Mouse (Mus musculus) 3134 (cell line): ENCODE data around the gene Usp29.

Source experiments
- DNase-seq: peaks from one replicate; pipeline ENCODE4 v3.0.0-alpha.2; 2011; ENCODE audit warnings: low spot score; ENCODE audit not compliant: insufficient read length; ENCODE audit errors: extremely low read depth

Gene Usp29

DNA sequence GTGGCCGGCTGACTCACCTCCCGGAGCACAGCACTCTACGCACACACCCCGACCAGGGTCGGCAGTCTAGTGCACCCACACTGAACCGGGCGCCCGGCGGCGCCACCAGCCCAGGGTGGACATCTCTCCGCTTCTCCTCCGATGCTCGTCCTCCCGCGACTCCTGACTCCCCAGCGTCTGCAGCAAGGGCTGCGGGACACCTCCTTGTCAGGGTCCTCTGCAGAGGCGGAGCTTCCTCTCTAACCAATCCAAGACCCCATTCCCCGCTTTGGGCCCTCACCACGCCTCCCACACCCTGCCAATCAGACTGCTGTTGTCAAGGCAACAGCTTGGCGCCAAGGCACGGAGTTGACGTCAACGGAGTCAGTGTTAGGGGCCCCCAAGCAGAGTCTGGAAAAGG lies at the start of gene Usp29, which contains the start of gene Peg3:
Gene Usp29, plus strand, starts transcription at position 338 of the 400 bp plus-strand sequence.
Gene Peg3, minus strand, starts transcription at position 191 of the 400 bp plus-strand sequence.
- no peak for DNase-seq

- no peak for DNase-seq
Observed at GRCm38 (mm10) chr7:6685511-6685910, 44.9 kb upstream of the Usp29 start.

DNA sequence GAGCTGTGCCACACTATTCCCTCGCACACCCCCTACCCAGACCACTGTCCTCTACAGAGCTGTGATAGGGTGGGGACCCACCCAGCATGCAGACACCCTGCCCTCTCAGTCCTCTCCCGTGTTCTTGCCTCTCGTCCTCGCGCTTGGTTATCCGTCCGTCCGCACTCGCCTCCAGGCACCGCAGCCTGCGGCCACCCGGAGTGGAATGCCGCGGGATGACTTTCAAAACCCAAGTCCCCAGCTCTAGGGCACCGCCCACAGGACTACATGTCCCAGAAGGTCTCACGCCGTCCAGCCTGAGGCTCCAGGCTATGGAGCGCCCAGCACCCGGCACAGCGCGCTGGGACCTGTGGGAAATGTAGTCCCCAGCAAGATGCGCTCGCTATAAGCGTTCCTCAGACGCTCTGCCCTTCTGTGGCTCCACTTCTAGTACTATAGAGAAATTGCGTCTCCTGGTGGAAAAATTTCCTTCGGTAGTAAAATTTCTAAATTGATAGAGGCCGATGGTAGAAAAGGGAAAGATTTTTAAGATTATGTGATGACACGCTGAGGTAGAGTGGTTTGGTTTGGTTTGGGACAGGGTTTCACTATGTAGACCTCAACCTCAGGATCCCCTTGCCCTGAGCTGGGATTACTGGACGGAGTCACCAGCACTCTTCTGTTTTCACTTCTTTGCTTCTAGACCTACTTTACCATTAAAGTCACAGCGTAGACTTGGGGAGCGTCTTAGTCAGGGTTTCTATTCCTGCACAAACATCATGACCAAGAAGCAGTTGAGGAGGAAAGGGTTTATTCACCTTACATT lies 33.9 kb upstream of the Usp29 start, which contains the start of gene Zim1:
Gene Zim1, minus strand, starts transcription at position 210 of the 805 bp plus-strand sequence.
- DNase-seq = peak; percentile 7

DNA sequence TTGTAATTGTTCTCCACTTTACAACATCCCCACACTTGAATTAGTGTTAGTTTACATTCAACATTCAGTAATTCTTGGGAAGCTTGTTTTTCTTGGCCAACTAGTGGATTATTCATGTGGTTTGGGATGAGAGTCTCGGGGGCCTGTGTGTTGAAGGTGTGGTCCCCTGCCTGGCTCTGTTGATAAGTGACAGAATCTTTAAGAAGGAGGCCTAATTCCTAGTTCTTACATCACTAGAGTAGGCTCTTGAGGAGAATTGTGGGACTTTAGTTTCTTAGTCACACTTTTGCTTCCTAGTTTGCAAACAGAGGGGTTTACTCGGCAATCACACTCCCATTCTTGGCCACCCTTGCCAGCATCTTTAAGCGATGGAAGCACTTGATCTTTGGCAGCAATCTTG lies 31.1 kb upstream of the Usp29 start:
- DNase-seq = no peak

DNA sequence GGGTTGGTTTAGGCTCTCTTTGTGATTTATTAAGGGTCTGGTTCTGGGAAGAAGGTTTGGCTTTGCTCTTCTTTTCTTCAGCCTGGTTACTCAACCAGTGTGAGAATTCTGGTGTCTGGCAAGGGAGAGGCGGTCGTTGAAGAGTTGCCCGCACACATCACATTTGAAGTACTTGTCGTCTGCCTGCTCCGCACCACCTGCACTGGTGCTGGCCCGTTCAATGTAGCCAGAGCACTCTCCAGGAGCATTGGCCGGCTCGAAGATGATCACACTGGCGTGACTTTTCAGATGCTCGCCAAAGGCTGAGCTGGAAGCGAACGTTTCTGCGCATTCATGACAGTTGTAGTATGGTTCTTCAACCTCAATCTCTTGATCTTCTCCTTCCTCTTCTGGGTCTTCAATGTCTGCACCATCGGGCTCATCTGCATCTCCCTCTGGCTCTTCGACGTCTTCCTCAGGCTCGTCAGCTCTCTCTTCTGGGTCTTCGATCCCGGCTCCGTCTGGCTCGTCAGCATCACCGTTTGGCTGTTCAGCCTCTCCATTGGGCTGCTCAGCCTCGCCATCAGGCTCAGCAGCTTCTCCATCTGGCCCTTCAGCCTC lies 22.9 kb upstream of the Usp29 start:
- no peak for DNase-seq

GRCm38 (mm10) chr7:6708451-6709180 lies 21.8 kb upstream of the Usp29 start:
- DNase-seq = no peak

- no peak for DNase-seq
Observed at GRCm38 (mm10) chr7:6709396-6709795, 21.0 kb upstream of the Usp29 start.

DNA sequence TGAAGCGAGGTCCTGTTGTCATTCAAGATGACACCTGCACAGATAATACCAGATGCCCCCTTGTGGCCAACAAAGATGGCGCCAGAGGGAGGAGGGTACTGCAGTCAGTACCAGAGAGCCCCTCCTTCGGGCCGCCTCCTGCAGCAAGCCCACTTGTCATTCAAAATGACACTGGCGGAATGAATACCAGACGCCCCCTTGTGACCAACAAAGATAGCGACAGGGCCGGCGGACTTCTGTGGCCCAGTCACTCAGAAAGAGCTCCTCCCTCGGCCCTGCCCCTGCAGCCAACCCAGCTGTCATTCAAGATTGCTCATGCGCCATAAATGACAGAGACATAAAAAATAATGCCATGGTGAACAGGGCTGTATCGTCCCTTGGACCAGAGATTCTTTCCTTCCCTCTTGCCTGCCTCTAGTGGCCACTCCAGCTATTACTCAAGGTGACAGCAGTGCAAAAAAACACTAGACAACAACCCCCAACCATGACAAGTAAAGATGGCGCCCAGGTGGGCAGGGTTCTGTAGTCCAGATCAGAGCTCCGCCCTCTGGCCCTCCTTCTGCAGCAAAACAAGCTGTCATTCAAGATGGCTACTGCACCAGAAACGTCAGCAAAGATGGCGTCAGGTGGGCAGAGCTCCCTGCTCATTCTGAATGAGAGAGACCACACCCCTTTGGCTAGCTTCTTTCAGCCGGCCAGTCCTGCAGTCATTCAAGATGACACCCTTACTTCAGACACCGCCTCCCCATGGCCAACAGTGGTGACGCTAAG lies 2.8 kb upstream of the Usp29 start:
- no peak for DNase-seq

GRCm38 (mm10) chr7:6728263-6728931 lies 2.0 kb upstream of the Usp29 start:
- no peak for DNase-seq

DNA sequence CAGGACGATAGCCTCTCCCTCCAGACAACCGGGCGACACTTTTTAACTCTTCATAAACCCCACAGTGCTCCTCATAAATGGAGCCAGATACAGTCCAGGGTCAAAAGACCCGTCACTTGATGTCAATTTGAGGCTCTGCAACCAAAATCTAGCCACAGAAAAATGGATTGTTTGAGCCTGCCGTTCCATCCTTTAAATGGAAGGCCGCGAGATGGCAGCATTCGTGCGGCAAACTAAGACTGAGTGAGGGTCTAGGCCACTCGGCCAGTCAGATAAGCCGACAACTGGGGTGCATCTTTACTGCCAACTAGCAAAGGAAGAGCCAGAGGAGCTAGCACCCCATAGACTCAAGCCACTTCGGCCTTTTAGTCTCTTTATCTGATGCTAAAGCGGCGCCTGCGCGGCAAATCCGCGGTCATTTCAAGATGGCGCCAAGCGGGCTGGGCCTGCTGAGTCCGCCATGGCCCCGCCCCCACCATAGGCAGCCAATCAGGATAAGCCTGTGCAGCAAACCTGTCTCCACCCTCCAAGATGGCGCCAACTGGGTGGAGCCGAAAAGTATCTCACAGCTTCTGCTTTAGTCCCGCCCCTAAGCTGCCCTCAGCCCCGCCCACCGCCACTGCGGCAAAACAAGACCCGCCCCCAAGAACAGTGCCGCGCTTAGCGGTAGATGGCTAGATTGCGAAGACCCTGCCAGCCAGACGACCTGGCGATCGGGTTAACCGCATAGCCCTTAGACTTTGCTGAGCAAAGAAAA lies 1.1 kb upstream of the Usp29 start:
- DNase-seq = no peak

GRCm38 (mm10) chr7:6730801-6731200 lies 423 bp downstream of the Usp29 start:
- no peak for DNase-seq

GRCm38 (mm10) chr7:6731373-6731772 lies 995 bp downstream of the Usp29 start:
- DNase-seq = no peak

- no peak for DNase-seq
Observed at GRCm38 (mm10) chr7:6731930-6732329, 1.6 kb downstream of the Usp29 start.

DNA sequence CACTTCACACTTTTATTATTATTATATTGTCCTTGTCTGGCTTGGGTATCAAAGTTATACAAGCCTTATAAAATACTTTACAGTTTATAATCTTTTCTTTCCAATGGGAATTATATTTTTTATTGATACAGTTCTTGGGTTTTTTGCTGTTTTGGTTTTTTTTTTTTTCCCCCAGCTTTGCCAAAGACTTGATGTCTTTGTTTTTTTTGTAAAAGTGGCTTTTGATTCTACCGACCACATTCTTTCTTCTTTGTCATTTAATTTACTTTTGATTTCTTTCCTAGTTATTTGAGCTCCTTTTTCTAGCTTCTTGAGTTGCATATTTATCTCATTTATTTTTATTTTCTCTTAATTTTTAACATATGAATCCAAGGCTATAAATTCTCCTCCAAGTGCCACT lies 5.7 kb downstream of the Usp29 start:
- no peak for DNase-seq

DNA sequence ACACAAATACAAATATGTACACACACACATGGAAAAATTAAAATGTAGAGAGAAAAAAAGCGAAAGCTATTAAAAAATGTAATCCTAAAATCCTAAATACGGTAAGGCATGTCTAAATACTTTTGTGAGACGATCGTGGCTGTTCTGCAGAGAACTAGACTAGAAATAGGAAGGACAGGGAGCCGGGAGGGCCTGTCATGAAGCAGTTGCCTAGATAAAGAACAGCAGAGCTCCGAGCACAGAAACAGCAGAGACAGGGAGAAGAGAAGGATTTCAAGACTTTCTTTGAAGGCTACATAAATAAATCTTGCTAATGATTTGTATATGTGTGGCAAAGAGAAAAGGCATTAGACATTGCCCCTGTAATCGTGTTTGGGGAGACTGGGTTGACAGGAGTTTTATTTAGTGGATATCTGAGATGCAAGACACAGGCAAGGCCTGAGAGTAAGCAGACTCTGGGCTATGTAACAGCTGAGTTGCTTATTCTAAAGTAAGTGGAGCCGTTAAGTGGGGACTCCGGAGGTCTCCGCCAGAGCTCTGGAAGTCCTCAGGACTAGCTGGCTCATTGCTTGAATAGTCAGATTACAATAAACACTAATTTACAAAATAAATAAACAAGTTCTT lies 14.0 kb downstream of the Usp29 start:
- DNase-seq = no peak

DNA sequence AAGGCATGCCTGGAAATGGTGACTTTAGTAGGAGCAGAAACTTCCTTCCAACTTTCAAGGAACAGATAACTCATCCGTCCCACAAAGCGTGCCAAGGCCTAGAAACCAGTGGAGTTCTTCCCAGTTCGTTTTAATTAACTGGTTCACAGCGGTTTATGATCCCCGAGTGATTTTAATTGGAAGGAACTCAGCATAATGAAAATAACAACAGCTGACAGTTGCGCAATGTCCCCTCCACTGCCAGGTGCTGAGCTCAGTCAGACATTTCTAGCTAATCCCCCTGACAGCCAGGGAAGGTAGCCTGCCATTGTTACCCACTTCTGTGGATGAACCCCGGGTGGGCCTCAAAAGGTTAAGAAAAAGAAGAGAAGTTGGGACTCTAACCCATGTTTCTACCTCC lies 18.8 kb downstream of the Usp29 start:
- no peak for DNase-seq

GRCm38 (mm10) chr7:6753440-6753839 lies 23.1 kb downstream of the Usp29 start:
- no peak for DNase-seq

DNA sequence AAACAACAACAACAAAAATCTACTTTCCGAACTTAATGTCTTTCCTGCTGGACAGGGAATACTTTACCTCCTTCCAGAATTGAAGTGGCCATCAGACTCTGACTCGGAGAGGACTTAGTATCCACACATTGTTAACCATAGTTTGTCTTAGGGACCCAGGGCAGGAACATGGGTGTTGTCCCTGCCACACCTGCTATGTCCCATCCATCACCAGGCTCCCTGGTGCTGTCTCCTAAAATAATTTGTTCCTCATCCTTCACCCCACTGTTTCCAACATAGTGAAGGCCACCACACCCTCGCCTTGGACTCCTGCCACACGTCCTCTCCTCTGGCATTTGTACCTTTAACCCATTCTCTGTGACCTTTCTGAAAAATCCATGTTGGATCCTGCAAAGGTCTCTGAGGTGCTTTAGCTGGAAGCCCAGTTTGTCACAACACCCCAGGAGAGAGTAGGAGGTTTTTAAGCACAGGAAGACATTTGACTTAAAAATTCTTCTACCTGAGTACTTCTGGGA lies 26.5 kb downstream of the Usp29 start:
- no peak for DNase-seq

DNA sequence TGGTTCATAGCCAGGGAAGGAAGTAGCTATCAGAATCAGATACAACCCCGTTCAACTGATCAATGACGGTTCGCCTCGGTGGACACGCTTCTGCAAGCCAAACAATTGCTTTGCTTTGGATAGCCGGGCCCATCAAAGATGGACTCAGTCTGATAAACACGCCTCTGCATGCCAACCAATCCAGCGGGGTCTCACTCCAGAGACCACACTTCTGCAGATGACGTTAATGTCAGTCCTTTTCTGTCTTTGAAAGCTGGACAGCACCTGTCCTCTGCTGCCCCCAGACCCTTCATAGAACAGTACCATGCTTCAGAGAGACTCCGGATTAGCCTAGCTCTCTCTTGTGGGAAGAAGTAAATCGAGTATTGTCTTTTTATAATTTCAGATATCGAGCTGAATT lies 29.3 kb downstream of the Usp29 start:
- DNase-seq = no peak
